Mouse (Mus musculus) gonadal fat pad, adult 2 months (tissue): ENCODE results near the gene Borcs6. TPM values are rescaled to one million over a fixed set of nuclear protein-coding genes. Genes with fewer than 3 reads are reported as not detected.

Experiments
- DNase-seq: peaks from one replicate; pipeline ENCODE4 v3.0.0-alpha.2; 2012; ENCODE audit warnings: low read depth
- polyA plus RNA-seq: library from polyadenylated mRNA; depleted of rRNA; stranded (reverse); fragments of >200 nt; gene quantifications from 2 replicates; pipeline ENCODE4 v1.2.3, GENCODE M21; 2012; rRNA removed

Gene Borcs6
- polyA plus RNA-seq, 1 experiment = 18.4 TPM

GRCm38 (mm10) chr11:69102403-69102725, 42.8 kb downstream of the Borcs6 start:
- no peak for DNase-seq

GRCm38 (mm10) chr11:69103121-69103520, 43.6 kb downstream of the Borcs6 start:
- DNase-seq = no peak

- DNase-seq = no peak
Observed at GRCm38 (mm10) chr11:69103531-69104435, 44.3 kb downstream of the Borcs6 start.

- DNase-seq = no peak
Observed at GRCm38 (mm10) chr11:69104487-69104886, 45.0 kb downstream of the Borcs6 start.

- no peak for DNase-seq
Observed at GRCm38 (mm10) chr11:69105227-69105626, 45.7 kb downstream of the Borcs6 start.

GRCm38 (mm10) chr11:69105796-69106195, 46.3 kb downstream of the Borcs6 start:
- DNase-seq = no peak

- no peak for DNase-seq
Observed at GRCm38 (mm10) chr11:69106299-69106698, 46.8 kb downstream of the Borcs6 start.

- no peak for DNase-seq
Observed at GRCm38 (mm10) chr11:69106842-69107241, 47.3 kb downstream of the Borcs6 start.

GRCm38 (mm10) chr11:69107676-69108075, 48.2 kb downstream of the Borcs6 start:
- no peak for DNase-seq

GRCm38 (mm10) chr11:69108223-69108622, 48.7 kb downstream of the Borcs6 start:
- no peak for DNase-seq

- no peak for DNase-seq
Observed at GRCm38 (mm10) chr11:69109032-69109900, 49.7 kb downstream of the Borcs6 start.

- DNase-seq = no peak
Observed at GRCm38 (mm10) chr11:69110319-69111046, 51.0 kb downstream of the Borcs6 start.

Other genes starting within 250 kb of the Borcs6 start
- 63.6 and 82.3 TPM in 2 replicates for gene Ndel1, start 187.9 kb upstream of the Borcs6 start, polyA plus RNA-seq
- 0.06 and 0.11 TPM in 2 replicates for gene Rnf222, start 171.2 kb upstream of the Borcs6 start, polyA plus RNA-seq
- 2,037 and 2,313 TPM in 2 replicates for gene Rpl26, start 158.1 kb upstream of the Borcs6 start, polyA plus RNA-seq
- gene Odf4, start 132.6 kb upstream of the Borcs6 start, polyA plus RNA-seq = 1.7 and 1.8 TPM in 2 replicates
- 32.3 and 33.0 TPM in 2 replicates for gene Arhgef15, start 102.2 kb upstream of the Borcs6 start, polyA plus RNA-seq
- gene Slc25a35, start 91.6 kb upstream of the Borcs6 start, polyA plus RNA-seq = 69.9 and 77.5 TPM in 2 replicates
- 31.1 and 40.2 TPM in 2 replicates for gene Rangrf, start 84.5 kb upstream of the Borcs6 start, polyA plus RNA-seq
- 16.2 and 17.7 TPM in 2 replicates for gene Pfas, start 51.3 kb upstream of the Borcs6 start, polyA plus RNA-seq
- gene Ctc1, start 43.8 kb upstream of the Borcs6 start, polyA plus RNA-seq = 38.6 and 39.8 TPM in 2 replicates
- 3.1 and 5.1 TPM in 2 replicates for gene Aurkb, start 14.1 kb upstream of the Borcs6 start, polyA plus RNA-seq
- 33.2 and 40.1 TPM in 2 replicates for gene Tmem107, start 11.1 kb downstream of the Borcs6 start, polyA plus RNA-seq
- 97.7 and 139 TPM in 2 replicates for gene Vamp2, start 28.8 kb downstream of the Borcs6 start, polyA plus RNA-seq
- 25.9 and 38.6 TPM in 2 replicates for gene Per1, start 35.5 kb downstream of the Borcs6 start, polyA plus RNA-seq
- gene Hes7, start 60.7 kb downstream of the Borcs6 start, polyA plus RNA-seq = 0.11 and 0.24 TPM in 2 replicates
- 1.2 TPM in 2 replicates for gene 9130213A22Rik, start 62.9 kb downstream of the Borcs6 start, polyA plus RNA-seq
- 4.9 and 5.6 TPM in 2 replicates for gene Aloxe3, start 66.2 kb downstream of the Borcs6 start, polyA plus RNA-seq
- gene Alox12b, start 97.3 kb downstream of the Borcs6 start, polyA plus RNA-seq = not detected in 2 replicates
- gene Alox8, start 138.1 kb downstream of the Borcs6 start, polyA plus RNA-seq = not detected in 2 replicates
- 0.04 and 0.05 TPM in 2 replicates for gene Gucy2e, start 177.3 kb downstream of the Borcs6 start, polyA plus RNA-seq